Mouse (Mus musculus) CD4-positive naive resting alpha-beta T cell, adult 76 days (primary cell): Measurements from ENCODE around the gene Wnk4. TPM values are rescaled to one million over a fixed set of nuclear protein-coding genes. Genes with fewer than 3 reads are reported as not detected.

Source experiments
- total RNA-seq: library from RNA; stranded (reverse); gene quantifications from one replicate; pipeline ENCODE4 v1.2.4, GENCODE M21; 2023

Wnk4 gene
- total RNA-seq: 1.8 TPM

DNA sequence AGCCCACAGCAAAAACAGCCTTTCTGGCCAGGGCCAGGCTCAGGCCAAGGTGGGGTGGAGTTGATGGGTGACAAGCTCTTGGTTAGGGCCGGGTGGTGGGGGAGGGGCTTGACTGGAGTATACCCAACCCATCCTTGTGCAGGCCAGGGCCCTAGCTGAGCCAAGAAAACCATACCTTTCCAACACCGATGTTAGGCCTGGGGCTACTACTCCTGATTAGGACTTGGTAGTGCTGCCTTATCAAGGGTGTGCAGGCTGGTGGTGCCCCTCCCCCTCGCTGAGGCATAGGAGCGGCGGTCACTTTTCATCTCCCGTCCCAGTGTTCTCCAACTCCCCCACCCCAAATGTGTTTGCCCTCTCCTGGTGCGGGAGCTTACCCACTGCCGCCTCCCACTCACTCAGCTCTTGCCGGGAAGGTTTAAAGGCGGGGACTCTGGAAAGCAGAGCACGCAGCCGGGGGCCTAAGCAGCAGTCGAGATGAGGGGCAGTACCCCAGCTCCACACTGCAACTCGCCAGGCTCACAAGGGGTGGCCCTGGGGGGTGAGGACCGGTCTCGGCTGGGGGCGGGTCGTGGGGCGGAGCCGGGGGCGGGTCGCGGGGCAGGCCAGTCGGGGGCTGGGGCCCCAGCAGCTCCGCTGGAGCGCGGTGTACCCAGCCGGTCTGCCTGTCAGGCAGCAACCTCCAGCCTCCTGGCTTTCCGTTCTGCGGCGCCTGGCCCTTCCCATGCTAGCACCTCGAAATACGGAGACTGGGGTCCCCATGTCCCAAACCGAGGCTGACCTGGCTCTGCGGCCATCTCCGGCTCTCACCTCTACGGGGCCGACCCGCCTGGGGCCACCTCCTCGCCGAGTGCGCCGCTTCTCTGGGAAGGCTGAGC is at the start of gene Wnk4:
Wnk4 (plus strand) TSS at position 620 of the 878 bp plus-strand sequence.

DNA sequence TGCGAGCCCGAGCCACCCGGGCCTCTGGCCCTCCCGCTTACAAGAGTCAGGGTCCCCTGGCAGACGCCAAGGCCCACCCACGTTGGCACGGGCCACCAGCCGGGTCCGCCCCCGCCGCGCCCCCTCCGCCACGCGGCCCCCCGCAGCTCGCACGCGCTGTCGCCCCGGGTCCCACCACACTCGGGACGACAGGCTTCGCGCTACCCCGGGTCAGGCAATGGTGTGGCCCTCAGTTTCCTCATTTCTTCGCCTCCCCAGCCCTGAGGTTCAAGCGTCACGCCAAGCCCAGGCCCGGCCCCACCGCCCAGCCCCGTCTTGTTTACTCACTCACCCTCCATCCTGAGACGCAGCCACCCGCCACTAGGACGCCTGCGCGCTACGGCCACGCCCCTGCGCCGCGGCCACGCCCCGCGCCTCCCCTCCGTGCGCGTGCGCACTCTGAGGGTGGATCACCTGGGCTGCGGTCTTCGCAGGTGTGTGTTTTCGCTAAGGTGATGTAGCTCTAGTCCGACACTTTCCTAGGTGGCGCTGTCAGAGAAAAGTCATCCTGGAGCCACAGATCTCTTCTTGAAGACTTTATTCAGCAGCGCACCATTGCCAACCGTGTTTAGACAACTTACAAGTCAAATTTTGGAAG is 34.2 kb upstream of the Wnk4 start, which contains the start of gene Ezh1:
Ezh1 (minus strand) TSS at position 399 of the 637 bp plus-strand sequence.

DNA sequence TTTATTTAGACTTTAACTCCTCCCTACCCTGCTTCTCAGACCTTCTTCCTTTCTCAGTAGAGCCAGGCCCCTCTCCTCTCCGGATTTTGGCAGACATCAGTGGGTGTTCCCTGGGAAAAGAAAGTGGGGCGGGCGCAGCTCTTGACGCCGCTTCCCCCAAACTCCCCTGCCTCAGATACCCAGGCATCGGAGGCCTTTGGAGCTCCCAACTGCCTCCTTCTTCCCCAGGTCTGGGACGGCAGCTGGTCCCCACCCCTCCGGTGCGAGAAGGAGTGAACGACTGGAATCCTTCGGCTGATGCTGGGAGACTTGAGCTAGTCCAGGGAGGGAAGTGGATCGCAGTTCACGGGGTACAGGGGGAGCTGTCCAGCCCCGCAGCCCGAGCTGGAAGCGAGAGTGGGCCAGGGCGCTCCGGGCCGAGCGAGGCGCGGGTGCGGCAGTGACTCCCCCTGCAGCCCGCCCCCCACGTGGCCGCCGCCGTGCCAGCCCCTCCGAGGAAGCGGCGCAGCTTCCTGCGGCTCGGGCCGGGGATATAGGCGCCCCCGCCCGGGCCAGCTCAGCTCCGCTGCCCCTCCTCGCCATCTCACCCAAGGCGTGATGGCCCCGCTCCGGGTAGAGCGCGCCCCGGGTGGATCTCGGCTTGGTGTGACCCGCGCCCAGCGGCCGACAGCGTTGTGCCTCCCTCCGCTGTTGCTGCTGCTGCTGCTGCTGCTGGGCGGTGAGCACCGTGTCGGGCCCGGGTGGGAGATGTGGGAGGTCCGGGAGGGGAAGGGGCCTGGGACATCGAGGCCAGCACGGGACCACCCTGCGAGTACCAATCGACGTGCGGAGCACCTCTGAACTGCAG is 14.3 kb upstream of the Wnk4 start, which contains the start of gene Ramp2:
Ramp2 (plus strand) TSS at position 174 of the 847 bp plus-strand sequence.

DNA sequence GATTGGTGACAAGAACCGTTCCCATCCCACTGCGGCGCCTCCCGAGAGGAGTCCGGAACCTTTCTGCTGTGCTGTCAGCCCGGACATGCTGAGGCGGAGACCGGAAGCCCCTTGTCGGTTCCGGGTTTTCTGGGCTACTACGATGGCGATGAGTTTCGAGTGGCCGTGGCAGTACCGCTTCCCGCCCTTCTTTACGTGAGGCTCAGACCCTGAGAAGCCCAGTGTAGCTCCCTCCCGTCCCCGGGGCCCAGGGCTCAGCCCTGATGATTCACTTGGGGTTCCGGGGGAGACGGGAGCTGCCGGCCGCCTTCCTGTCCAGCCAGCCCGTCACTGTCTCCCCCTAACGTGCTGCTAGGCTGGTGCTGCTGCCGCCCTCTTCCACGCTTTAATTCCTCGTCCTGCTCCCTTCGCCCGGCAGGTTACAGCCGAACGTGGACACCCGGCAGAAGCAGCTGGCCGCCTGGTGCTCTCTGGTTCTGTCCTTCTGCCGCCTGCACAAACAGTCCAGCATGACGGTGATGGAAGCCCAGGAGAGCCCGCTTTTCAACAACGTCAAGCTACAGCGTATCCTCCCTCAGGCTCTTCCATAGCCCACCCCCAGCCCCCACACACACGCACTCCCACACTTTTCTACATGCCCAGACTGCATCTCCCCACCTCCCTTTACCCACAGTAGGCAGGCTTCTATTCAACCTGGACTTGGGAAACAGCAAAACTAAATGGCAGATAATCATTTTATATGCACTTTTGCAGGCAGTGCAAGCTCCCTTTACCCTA is 6.6 kb upstream of the Wnk4 start, which contains the start of gene Vps25:
Vps25 (plus strand) TSS at position 95 of the 777 bp plus-strand sequence.

DNA sequence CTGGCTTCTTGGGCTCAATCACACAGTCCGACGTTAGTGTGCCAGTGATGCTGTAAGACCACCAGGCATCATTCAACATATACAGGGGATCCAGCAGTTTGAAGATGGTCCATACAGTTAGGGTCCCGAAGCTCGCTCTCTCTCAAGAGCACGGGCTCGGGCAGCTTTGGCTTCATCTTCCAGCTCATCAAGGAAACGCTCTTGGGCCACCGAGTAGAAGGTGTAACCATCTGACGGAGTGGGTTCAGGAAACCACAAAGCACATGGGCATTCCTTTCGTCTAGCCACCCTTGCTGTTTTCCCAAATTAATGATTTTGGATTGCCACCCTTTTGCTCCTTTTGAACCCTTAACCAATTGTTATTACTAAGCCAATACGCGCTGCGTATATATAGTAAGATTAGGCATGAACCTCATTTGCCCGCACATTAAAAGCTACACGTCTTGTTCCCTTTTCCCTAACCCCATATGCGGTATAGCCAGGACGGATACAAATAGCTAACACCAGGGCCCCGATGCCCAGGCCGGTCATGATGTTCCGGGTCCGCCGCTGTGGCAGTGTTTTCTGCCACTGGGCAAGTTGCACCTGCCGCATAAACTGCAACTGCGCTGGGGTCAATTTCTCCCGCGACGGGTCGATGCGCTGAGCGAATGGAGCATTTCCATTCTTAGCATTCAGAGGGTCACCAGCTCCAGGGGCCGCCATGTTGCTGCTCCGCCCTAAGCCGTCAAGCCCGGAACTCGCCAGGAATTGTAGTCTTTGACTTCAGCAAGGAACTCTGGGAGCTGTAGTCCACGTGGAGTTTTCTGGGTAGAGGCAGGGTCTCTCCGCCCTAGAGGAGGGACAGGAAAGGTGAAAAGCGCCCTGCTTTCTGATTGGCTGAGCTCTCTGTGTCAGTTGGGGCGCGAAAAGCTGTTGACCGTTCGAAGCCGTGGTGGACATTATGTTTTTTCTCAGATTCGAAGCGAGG is 18.1 kb downstream of the Wnk4 start, which contains the start of the genes Cntd1 and Coa3:
Cntd1 (plus strand) TSS at position 790 of the 970 bp plus-strand sequence.
Coa3 (minus strand) TSS at position 892 of the 970 bp plus-strand sequence.

DNA sequence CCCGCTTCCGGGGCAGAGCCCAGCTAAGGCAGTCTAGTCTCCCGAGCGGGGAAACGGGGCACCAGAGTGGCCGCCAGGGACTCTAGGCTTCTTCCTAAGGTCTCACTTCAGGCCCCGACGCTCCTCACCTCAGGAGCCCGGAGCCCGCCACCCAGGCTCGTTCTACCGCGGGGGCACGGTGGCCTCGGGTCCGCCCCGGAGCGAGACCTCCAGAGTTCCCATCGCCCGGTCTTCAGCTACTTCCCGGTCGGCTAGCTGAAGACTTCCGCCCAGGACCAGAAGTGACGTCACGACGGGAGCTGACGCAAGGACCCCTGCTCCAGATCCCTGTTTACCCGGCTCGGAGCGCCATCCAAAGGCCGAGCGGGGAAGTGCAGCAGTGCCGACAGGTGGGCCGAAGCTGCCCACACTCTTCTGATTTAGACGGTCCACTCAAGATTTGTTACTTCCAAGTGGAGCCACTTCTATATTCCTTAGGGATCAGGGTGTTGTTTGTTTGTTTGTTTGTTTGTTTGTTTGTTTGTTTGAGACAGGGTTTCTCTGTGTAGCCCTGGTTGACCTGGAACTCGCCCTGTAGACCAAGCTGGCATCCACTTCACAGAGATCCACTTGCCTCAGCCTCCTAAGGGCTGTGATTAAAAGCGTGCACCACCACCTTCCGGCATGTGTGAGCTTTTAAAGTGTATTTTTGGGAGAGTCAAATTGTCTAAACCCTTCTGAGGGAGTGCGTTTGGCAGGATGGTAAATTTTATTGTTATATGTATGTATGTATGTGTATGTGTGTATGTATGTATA is 41.8 kb downstream of the Wnk4 start, which contains the start of gene Becn1:
Becn1 (minus strand) TSS at position 283 of the 795 bp plus-strand sequence.

DNA sequence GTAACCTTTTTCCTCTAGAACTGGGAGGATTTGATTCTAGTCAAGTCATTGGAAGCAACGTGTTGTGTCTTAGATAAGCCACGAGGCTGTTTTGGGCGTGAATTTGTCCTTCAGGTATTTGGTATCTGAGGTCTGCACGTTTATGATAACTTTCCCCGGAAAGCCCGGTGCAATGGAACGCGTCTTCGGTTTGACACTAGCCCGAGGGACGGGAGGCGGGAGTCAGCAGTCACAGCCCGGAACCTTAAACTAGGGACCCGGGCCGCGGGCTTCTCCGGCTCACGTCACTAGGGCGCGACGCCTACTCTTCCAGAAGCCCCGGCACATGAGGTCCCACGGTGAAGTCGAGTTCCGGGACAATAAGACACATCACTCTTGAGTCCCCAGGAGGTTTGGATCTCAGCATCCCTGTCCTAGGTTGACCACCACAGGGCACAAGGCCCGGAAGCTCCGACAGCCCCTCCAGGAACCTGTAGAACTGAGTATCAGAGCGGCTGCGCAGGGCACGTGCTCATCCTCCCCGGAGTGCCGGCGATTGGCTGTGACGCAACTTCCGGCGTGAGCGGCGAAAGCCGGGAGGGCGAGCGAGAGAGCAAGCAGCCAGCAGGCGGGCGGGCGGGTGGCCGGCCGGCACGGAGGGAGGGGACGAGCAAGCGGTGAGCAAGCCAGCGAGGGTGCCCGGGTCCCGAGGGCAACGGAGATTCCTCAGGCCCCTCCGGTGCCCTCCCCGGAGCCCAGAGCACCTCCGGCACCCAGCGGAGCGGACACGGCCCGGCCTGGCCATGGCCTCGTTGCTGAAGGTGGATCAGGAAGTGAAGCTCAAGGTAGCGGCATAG is 55.5 kb downstream of the Wnk4 start, which contains the start of gene Psme3:
Psme3 (plus strand) TSS at position 549 of the 836 bp plus-strand sequence.

DNA sequence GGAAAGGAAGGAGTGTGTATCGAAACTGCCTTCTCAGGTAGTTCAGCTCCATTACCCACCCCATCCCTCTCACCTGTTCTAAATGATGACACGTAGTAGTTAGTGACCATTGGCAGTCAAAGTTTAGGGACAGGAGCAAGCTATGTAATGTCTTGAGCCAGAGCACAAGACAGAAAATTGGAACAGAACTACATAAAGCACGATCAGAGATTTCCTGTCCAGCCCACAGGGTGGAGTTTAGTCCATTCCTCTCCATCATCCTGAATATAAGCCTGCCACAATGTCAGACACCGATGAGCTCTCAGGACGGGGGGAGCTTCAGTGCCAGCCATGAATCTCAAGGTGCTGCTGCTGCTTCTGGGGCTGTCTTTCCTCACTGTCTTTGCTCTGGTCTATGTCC is 64.4 kb downstream of the Wnk4 start, which contains the start of gene Aoc2:
Aoc2 (plus strand) TSS at position 301 of the 400 bp plus-strand sequence.

Other genes starting within 250 kb of the Wnk4 start
- 10.0 TPM for gene Naglu, start 190.6 kb upstream of the Wnk4 start, total RNA-seq
- not detected for gene Hsd17b1, start 182.2 kb upstream of the Wnk4 start, total RNA-seq
- 11.0 TPM for gene Coasy, start 178.0 kb upstream of the Wnk4 start, total RNA-seq
- gene Mlx, start 173.3 kb upstream of the Wnk4 start, total RNA-seq: 31.3 TPM
- 1.8 TPM for gene Psmc3ip, start 165.1 kb upstream of the Wnk4 start, total RNA-seq
- 78.0 TPM for gene Retreg3, start 140.7 kb upstream of the Wnk4 start, total RNA-seq
- gene Tubg1, start 140.6 kb upstream of the Wnk4 start, total RNA-seq: 12.4 TPM
- 1.7 TPM for gene Tubg2, start 104.7 kb upstream of the Wnk4 start, total RNA-seq
- gene Cntnap1, start 90.0 kb upstream of the Wnk4 start, total RNA-seq: 0.32 TPM
- 0.35 TPM for gene Plekhh3, start 89.2 kb upstream of the Wnk4 start, total RNA-seq
- not detected for gene Ccr10, start 85.1 kb upstream of the Wnk4 start, total RNA-seq
- gene Ezh1, start 34.1 kb upstream of the Wnk4 start, total RNA-seq: 72.5 TPM
- not detected for gene Ramp2, start 14.5 kb upstream of the Wnk4 start, total RNA-seq
- gene Vps25, start 6.9 kb upstream of the Wnk4 start, total RNA-seq: 73.4 TPM
- not detected for gene Cntd1, start 18.4 kb downstream of the Wnk4 start, total RNA-seq
- 21.3 TPM for gene Coa3, start 18.5 kb downstream of the Wnk4 start, total RNA-seq
- 178 TPM for gene Becn1, start 41.7 kb downstream of the Wnk4 start, total RNA-seq
- 124 TPM for gene Psme3, start 55.6 kb downstream of the Wnk4 start, total RNA-seq
- gene Aoc2, start 64.5 kb downstream of the Wnk4 start, total RNA-seq: 17.0 TPM
- 1.00 TPM for gene Aoc3, start 70.0 kb downstream of the Wnk4 start, total RNA-seq
- not detected for gene G6pc, start 107.0 kb downstream of the Wnk4 start, total RNA-seq
- 22.1 TPM for gene Aarsd1, start 157.0 kb downstream of the Wnk4 start, total RNA-seq
- 2.1 TPM for gene Gm27029, start 164.2 kb downstream of the Wnk4 start, total RNA-seq
- 23.7 TPM for gene Rundc1, start 164.5 kb downstream of the Wnk4 start, total RNA-seq
- 6.8 TPM for gene Ptges3l, start 164.8 kb downstream of the Wnk4 start, total RNA-seq
- gene Rpl27, start 181.7 kb downstream of the Wnk4 start, total RNA-seq: 104 TPM
- gene Ifi35, start 187.8 kb downstream of the Wnk4 start, total RNA-seq: 55.9 TPM
- 0.56 TPM for gene Rnd2, start 204.4 kb downstream of the Wnk4 start, total RNA-seq
- 5.3 TPM for gene Vat1, start 205.7 kb downstream of the Wnk4 start, total RNA-seq